Mouse (Mus musculus) stomach, embryonic 15.5 days (tissue): ENCODE data around the gene Tomt. TPM values are rescaled to one million over a fixed set of nuclear protein-coding genes. Genes with fewer than 3 reads are reported as not detected.

Source experiments
- ATAC-seq: fragments of 200-750 bp; cut with Nextera tagmentation; 2 replicates; pipeline ENCODE4 v1.8.0; 2017; ENCODE audit warnings: low read depth, moderate number of reproducible peaks, moderate TSS enrichment; ENCODE audit not compliant: insufficient read depth, low FRiP score
- H3K27ac ChIP-seq: fragments of 300-500 bp; sonication (generic); 2 replicates; pipeline ENCODE4 v1.5.1; 2015; ENCODE audit warnings: mild to moderate bottlenecking, inconsistent platforms
- H3K27me3 ChIP-seq: fragments of 300-500 bp; sonication (generic); replicated peaks from 2 replicates; pipeline ENCODE4 v1.6.1; 2015; ENCODE audit warnings: inconsistent platforms
- H3K36me3 ChIP-seq: fragments of 300-500 bp; sonication (generic); 2 replicates; pipeline ENCODE4 v1.6.1; 2015; ENCODE audit warnings: inconsistent platforms
- H3K4me1 ChIP-seq: fragments of 300-500 bp; sonication (generic); 2 replicates; pipeline ENCODE4 v1.6.1; 2015; ENCODE audit warnings: inconsistent platforms
- H3K4me2 ChIP-seq: fragments of 300-500 bp; sonication (generic); 2 replicates; pipeline ENCODE4 v1.6.1; 2015; ENCODE audit warnings: mild to moderate bottlenecking, inconsistent platforms
- H3K4me3 ChIP-seq: fragments of 300-500 bp; sonication (generic); replicated peaks from 2 replicates; pipeline ENCODE4 v1.5.1; 2015; ENCODE audit warnings: inconsistent platforms
- H3K9ac ChIP-seq: fragments of 300-500 bp; sonication (generic); 2 replicates; pipeline ENCODE4 v1.6.1; 2015; ENCODE audit warnings: inconsistent platforms
- H3K9me3 ChIP-seq: fragments of 300-500 bp; sonication (generic); 2 replicates; pipeline ENCODE4 v1.6.1; 2016; ENCODE audit warnings: inconsistent platforms
- WGBS: fragments of 180-500 bp; shearing (Covaris S2); methylation state at CpG from one replicate; pipeline ENCODE4 v1.1.7; 2015; 5-methylcytosine and 5-hydroxymethylcytosine counted together
- polyA plus RNA-seq: library from polyadenylated mRNA; unstranded; fragments of >200 nt; fragmentation: Nextera tagmentation; extraction: Ambion mirVana; gene quantifications from 2 replicates; pipeline ENCODE4 v1.2.1, GENCODE M21; 2015

Tomt gene
- polyA plus RNA-seq, 1 experiment from 2014 or later: 0.26 TPM

DNA sequence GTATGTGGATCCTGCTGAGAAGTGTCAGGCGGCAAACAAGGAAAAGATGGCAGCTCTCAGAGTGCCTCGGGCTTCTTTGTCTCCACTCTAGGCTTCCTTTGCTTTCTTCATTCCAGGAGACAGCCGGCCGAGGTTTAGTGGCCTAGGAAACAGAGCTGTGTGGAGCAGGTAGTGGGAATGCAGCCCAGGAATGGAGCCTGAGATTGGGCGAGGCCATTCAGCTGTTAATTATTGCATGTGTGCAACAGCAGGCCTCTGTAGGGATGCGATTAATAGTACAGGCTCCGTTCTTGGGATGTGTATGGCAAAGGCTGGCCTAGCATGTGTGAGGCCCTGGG lies 37.0 kb downstream of the Tomt start:
- Histone ChIP-seq H3K27me3 (no peaks in the 10 kb centered on the region), H3K4me3 (no peak overlapping the region), H3K4me2 (no peak overlapping the region), H3K9ac (no peak overlapping the region), H3K4me1 (no peaks in the 10 kb centered on the region), H3K36me3 (no peaks in the 10 kb centered on the region), H3K27ac (no peak overlapping the region), H3K9me3 (no peaks in the 10 kb centered on the region)
- WGBS: 74% methylated on average over 7 of the region's 7 CpGs
- ATAC-seq: no peak

- no peak overlapping the region for H3K4me2 ChIP-seq
- ATAC-seq: no peak
- no peaks in the 10 kb centered on the region for H3K36me3 ChIP-seq
- no peaks in the 10 kb centered on the region for H3K4me1 ChIP-seq
- no peak overlapping the region for H3K4me3 ChIP-seq
- H3K27ac ChIP-seq: no peak overlapping the region
- H3K27me3 ChIP-seq: no peaks in the 10 kb centered on the region
- H3K9ac ChIP-seq: no peak overlapping the region
- WGBS: 69% methylated on average over 13 of the region's 13 CpGs
- H3K9me3 ChIP-seq: no peaks in the 10 kb centered on the region
Measured at GRCm38 (mm10) chr7:101868241-101869162, 37.7 kb downstream of the Tomt start.

- Histone ChIP-seq H3K27ac (no peak overlapping the region), H3K9ac (no peak overlapping the region), H3K4me2 (no peak overlapping the region), H3K36me3 (no peaks in the 10 kb centered on the region), H3K4me1 (no peaks in the 10 kb centered on the region), H3K9me3 (no peaks in the 10 kb centered on the region), H3K27me3 (no peaks in the 10 kb centered on the region), H3K4me3 (no peak overlapping the region)
- 92% methylated on average over 4 of the region's 4 CpGs for WGBS
- ATAC-seq: no peak
Measured at GRCm38 (mm10) chr7:101867482-101867881, 38.7 kb downstream of the Tomt start.

- H3K4me1 ChIP-seq: no peaks in the 10 kb centered on the region
- no peaks in the 10 kb centered on the region for H3K9me3 ChIP-seq
- H3K27me3 ChIP-seq: no peaks in the 10 kb centered on the region
Measured at GRCm38 (mm10) chr7:101866491-101867265, 39.5 kb downstream of the Tomt start.

DNA sequence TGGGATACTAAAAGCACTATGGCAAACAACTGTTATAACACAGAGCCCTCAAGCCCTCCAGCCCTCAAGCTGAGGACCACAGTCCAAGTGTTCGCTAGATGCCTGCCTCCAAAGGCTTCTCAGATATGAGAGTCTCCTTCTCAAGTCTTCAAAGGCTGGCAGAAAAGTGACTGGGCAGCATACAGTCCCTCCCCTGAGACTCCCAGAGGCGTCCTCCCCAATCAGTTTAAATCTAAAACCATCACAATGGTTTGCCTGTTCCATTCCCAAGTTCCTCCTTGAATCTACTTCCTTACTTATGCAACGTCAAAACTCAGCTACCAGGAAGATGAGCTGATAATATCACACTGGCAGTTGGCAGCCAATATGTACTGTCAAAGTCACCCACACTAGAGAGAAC lies 42.7 kb downstream of the Tomt start, which contains the start of gene Anapc15:
Anapc15 (plus strand) TSS at position 301 of the 400 bp plus-strand sequence.
- Histone ChIP-seq H3K4me2 (no peak within 1 kb of the TSS), H3K27me3 (no peaks in the 10 kb centered on the region), H3K9me3 (no peaks in the 10 kb centered on the region), H3K9ac (no peak within 1 kb of the TSS), H3K4me3 (no peak within 1 kb of the TSS), H3K27ac (no peak within 1 kb of the TSS), H3K36me3 (no peaks in the 10 kb centered on the region), H3K4me1 (no peaks in the 10 kb centered on the region)
- no peak for ATAC-seq
- 72% methylated on average over 3 of the region's 3 CpGs for WGBS

More at GRCm38 (mm10) chr7:101866491-101867265, 39.5 kb downstream of the Tomt start:
- Histone ChIP-seq H3K4me2 (no peak overlapping the region), H3K9ac (no peak overlapping the region), H3K36me3 (no peaks in the 10 kb centered on the region), H3K27ac (no peak overlapping the region), H3K4me3 (no peak overlapping the region)
- WGBS: 82% methylated on average over 11 of the region's 11 CpGs
- ATAC-seq: no peak

DNA sequence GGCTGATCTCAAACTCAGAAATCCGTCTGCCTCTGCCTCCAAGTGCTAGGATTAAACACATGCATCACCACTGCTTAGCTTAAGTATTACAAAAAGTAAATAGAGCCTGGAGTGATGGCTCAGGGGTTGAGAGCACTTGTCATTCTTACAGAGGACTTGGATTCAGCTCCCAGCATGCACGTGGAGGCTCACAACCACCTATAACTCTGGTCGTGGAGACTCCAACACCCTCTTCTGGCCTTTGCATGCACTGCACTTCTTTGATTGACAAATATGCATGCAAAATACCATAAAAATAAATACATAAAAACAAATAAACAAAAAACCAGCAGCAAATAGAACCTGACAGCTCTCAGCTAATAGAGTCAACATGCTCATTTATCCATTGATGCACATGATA lies 43.9 kb downstream of the Tomt start:
- Histone ChIP-seq H3K27me3 (no peaks in the 10 kb centered on the region), H3K4me2 (no peak overlapping the region), H3K4me1 (no peaks in the 10 kb centered on the region), H3K9ac (no peak overlapping the region), H3K27ac (no peak overlapping the region), H3K36me3 (no peaks in the 10 kb centered on the region), H3K9me3 (no peaks in the 10 kb centered on the region), H3K4me3 (no peak overlapping the region)
- ATAC-seq: no peak
- WGBS: 61% methylated on average over 3 of the region's 3 CpGs

- no peaks in the 10 kb centered on the region for H3K9me3 ChIP-seq
- H3K27me3 ChIP-seq: no peaks in the 10 kb centered on the region
- H3K36me3 ChIP-seq: no peaks in the 10 kb centered on the region
- ATAC-seq: no peak
- H3K27ac ChIP-seq: no peak overlapping the region
- H3K4me3 ChIP-seq: no peak overlapping the region
- H3K4me2 ChIP-seq: no peak overlapping the region
- H3K9ac ChIP-seq: no peak overlapping the region
- no peaks in the 10 kb centered on the region for H3K4me1 ChIP-seq
Measured at GRCm38 (mm10) chr7:101860978-101861377, 45.2 kb downstream of the Tomt start.

DNA sequence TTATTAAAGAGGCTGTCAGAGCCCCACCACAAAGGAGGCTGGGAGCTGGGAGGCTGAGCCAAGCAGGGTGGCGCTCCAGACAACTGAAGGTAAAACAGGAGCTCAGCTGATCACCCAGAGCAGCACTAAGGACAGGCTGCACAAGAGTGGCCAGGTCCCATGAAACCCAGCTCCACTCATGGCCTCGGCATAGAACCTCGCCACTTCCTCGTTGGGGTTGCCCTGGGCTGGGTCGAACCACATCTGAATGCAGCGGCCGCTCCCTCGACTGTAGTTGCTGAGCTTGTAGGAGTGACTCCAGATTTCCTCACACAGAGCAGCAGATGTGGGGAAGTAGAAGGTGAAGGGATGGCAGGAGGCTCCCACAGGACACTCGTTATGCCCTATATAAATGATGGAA lies 47.8 kb downstream of the Tomt start:
- no peaks in the 10 kb centered on the region for H3K4me1 ChIP-seq
- WGBS: 63% methylated on average over 9 of the region's 9 CpGs
- no peak; the same call in 1 of the 2 replicates for ATAC-seq
- no peak overlapping the region for H3K4me2 ChIP-seq
- no peaks in the 10 kb centered on the region for H3K27me3 ChIP-seq
- H3K27ac ChIP-seq: 0 out of 2 replicates have a peak overlapping the region, but pooled peaks have one; percentile 51
- no peaks in the 10 kb centered on the region for H3K36me3 ChIP-seq
- H3K4me3 ChIP-seq: no peak overlapping the region
- H3K9me3 ChIP-seq: no peaks in the 10 kb centered on the region
- H3K9ac ChIP-seq: no peak overlapping the region

GRCm38 (mm10) chr7:101857094-101857493 lies 49.1 kb downstream of the Tomt start, which contains the start of gene Folr2:
TSS of gene Folr2 (minus strand) at chr7:101857194.
- no peak within 1 kb of the TSS for H3K4me2 ChIP-seq
- H3K27me3 ChIP-seq: no peaks in the 10 kb centered on the region
- 87% methylated on average over 4 of the region's 4 CpGs for WGBS

GRCm38 (mm10) chr7:101853816-101854215 lies 52.3 kb downstream of the Tomt start:
- Histone ChIP-seq H3K4me3 (no peak overlapping the region), H3K9me3 (no peaks in the 10 kb centered on the region), H3K36me3 (no peaks in the 10 kb centered on the region), H3K4me1 (peaks cover 6% of the 10 kb centered on the region; the same call in 1 of the 2 replicates), H3K4me2 (no peak overlapping the region), H3K27me3 (no peaks in the 10 kb centered on the region), H3K9ac (no peak overlapping the region), H3K27ac (no peak overlapping the region)
- WGBS: 62% methylated on average over 2 of the region's 2 CpGs
- ATAC-seq: no peak

More at GRCm38 (mm10) chr7:101857094-101857493, 49.1 kb downstream of the Tomt start, which contains the start of gene Folr2:
- H3K9ac ChIP-seq: no peak within 1 kb of the TSS
- no peaks in the 10 kb centered on the region for H3K36me3 ChIP-seq
- no peaks in the 10 kb centered on the region for H3K4me1 ChIP-seq
- H3K9me3 ChIP-seq: no peaks in the 10 kb centered on the region
- H3K27ac ChIP-seq: 0 out of 2 replicates have a peak within 1 kb of the TSS, but pooled peaks have one; percentile 51
- no peak for ATAC-seq
- no peak within 1 kb of the TSS for H3K4me3 ChIP-seq

DNA sequence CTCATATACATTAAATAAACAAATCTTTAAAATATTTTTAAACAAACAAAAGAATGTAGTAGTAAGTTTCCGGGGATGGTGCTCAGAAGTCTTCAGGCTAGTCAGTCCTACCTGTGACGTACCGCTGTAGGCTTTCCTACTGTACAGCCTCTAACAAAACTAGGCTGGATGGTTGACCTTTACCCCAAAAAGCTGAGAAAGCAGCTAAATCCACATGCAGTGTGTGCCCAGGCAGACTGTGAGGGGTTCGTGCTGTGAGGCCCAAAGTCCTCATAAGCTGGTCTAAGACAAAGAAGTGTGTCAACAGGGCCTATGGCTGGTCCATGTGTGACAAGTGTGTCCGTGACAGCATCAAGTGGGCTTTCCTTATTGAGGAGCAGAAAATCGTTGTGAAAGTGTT lies 53.3 kb downstream of the Tomt start:
- Histone ChIP-seq H3K27ac (no peak overlapping the region), H3K36me3 (no peaks in the 10 kb centered on the region), H3K9ac (no peak overlapping the region), H3K4me3 (no peak overlapping the region), H3K4me1 (peaks cover 6% of the 10 kb centered on the region; the same call in 1 of the 2 replicates), H3K4me2 (no peak overlapping the region), H3K9me3 (no peaks in the 10 kb centered on the region), H3K27me3 (no peaks in the 10 kb centered on the region)
- whole genome bisulfite sequencing: 80% methylated on average over 6 of the region's 6 CpGs
- no peak for ATAC-seq

DNA sequence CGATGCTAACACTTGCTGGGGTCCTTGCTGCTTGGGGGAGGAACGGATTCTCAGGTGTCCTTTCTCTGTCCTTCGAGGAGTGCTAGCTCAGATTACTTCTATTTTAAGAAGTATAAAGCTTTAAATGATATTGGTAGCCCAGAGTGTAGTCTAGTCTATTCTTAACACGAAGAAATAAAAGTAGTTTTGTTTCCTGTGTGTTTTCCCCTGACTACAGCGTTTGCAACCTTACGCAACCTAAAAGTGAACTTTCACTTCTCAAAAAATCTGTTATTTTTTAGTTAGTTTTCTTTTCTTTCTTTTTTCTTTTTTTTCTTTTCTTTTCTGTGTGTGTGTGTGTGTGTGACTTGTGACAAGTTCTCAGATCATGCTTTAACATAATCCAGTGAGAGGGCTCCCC lies 54.5 kb downstream of the Tomt start:
- Histone ChIP-seq H3K4me2 (no peak overlapping the region), H3K4me3 (no peak overlapping the region), H3K9ac (no peak overlapping the region), H3K36me3 (no peaks in the 10 kb centered on the region), H3K27ac (no peak overlapping the region), H3K4me1 (peaks cover 6% of the 10 kb centered on the region; the same call in 1 of the 2 replicates), H3K27me3 (no peaks in the 10 kb centered on the region), H3K9me3 (no peaks in the 10 kb centered on the region)
- ATAC-seq: no peak
- WGBS: 83% methylated on average over 6 of the region's 6 CpGs
